9 mouse cellular contexts compared by ENCODE assay signal in the genomic region with DNA sequence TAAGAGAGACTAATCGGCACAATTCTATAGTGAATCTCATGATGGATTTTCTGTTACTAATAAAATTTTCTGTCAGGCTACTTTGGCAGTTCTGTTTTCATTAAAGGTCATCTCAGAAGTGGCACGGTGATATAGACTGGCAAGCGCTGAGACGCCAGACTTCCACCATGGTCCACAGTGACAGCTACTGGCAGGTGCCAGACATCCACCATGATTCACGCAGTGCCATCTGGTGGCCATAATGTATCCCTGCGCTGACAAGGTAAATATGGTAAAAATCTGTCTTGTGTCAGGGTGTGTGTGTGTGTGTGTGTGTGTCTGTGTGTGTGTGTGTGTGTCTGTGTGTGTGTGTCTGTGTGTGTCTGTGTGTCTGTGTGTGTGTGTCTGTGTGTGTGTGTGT.
DNase-seq lines count a peak whose midpoint lies in the region; ATAC-seq and TF ChIP-seq lines count a peak whose summit lies in the region.
"Had no signal": no experiment of that assay in that cellular context is flagged by ENCODE, and none has a peak within 500 bp of the region (broad histone marks: within the 10 kb centered on the region; RNA-seq: fewer than 3 reads in every experiment).

No protein-coding gene starts in this region.

- H3K27me3 ChIP-seq in MEL (ENCODE audit: control insufficient read depth in 1 of 2, insufficient read depth in 2 of 2, low read length in 2 of 2) = no peaks in the 10 kb centered on the region
- H3K27me3 ChIP-seq: limb, embryonic 15.5 days had no signal

- H3K9me3 ChIP-seq in MEL (replicated peaks; ENCODE audit: insufficient read depth, low read length) = no peaks in the 10 kb centered on the region
- H3K9me3 ChIP-seq: limb, embryonic 15.5 days had no signal

- TF ChIP-seq RAD21 in MEL (IDR thresholded peaks at IDR 0.05; ENCODE audit: low read depth, low read length) = peak; percentile 61

- TF ChIP-seq POLR2A in MEL (IDR thresholded peaks at IDR 0.05; ENCODE audit: control insufficient read depth in 1 of 2, insufficient read depth in 1 of 2, low read depth in 1 of 2, low read length in 2 of 2, poor library complexity in 1 of 2) = no peak

- no peaks in the 10 kb centered on the region for H3K4me1 ChIP-seq in MEL (ENCODE audit: control insufficient read depth in 1 of 2, insufficient read depth in 2 of 2, low read length in 2 of 2)
- H3K4me1 ChIP-seq: limb, embryonic 15.5 days had no signal

- H3K36me3 ChIP-seq in MEL (ENCODE audit: control insufficient read depth in 1 of 2, insufficient read depth in 2 of 2, low read length in 2 of 2) = no peaks in the 10 kb centered on the region
- H3K36me3 ChIP-seq: limb, embryonic 15.5 days had no signal

- H3K9ac ChIP-seq in MEL (ENCODE audit: control insufficient read depth, low read depth, low read length, poor library complexity, severe bottlenecking) = no peak overlapping the region
- H3K9ac ChIP-seq: limb, embryonic 15.5 days had no signal

- H3K4me3 ChIP-seq in MEL (ENCODE audit: control insufficient read depth in 1 of 2, insufficient read depth in 1 of 2, low read depth in 2 of 2, low read length in 2 of 2) = no peak overlapping the region
- H3K4me3 ChIP-seq: limb, embryonic 15.5 days had no signal

- peak; percentile 3 for DNase-seq in CD4-positive, CD25-positive, alpha-beta regulatory T cell, adult 2 months (ENCODE audit: low read depth, low spot score)
- peak; percentile 34 for DNase-seq in MEL (ENCODE audit: low read depth, low spot score)
- DNase-seq in cerebellum, adult 9-11 months = peak; percentile 11
- peak; percentile 10 to 31 for DNase-seq in frontal cortex, postnatal 14 days (ENCODE audit: low spot score in 2 of 2)
- peak; percentile 58 to 64 for DNase-seq in kidney, postnatal 25 days
- peak; percentile 40 for DNase-seq in lung, postnatal 14 days
- peak; percentile 62 to 74 for DNase-seq in right cerebral cortex, postnatal 10 days (ENCODE audit: low spot score in 2 of 2)

- TF ChIP-seq CTCF in MEL (IDR thresholded peaks at IDR 0.05 in 2 of 3, conservative IDR thresholded peaks at IDR 0.05 in 1 of 3; ENCODE audit: control insufficient read depth in 1 of 3, insufficient read depth in 1 of 3, low read depth in 2 of 3, low read length in 3 of 3, poor library complexity in 1 of 3, severe bottlenecking in 1 of 3) = peak; percentile 33 to 80 (median 73); a peak in 5 of 6 replicates

- no peak for ATAC-seq in CD4-positive, CD25-positive, alpha-beta regulatory T cell, adult 4 months

- no peak for TF ChIP-seq EP300 in MEL (IDR thresholded peaks at IDR 0.05; ENCODE audit: low read depth in 1 of 2, low read length in 2 of 2)

- H3K27ac ChIP-seq in MEL (ENCODE audit: control insufficient read depth, low read depth, low read length) = no peak overlapping the region
- H3K27ac ChIP-seq: limb, embryonic 15.5 days had no signal

- H3K79me2 ChIP-seq in MEL (ENCODE audit: control insufficient read depth, insufficient read depth, low read length, poor library complexity) = no peaks in the 10 kb centered on the region

TF ChIP-seq in MEL, 35 proteins besides CTCF, POLR2A, EP300 and RAD21:
- peak; percentile 80 for TF ChIP-seq SMC3 (IDR thresholded peaks at IDR 0.05; ENCODE audit: low read depth, low read length)
- TF ChIP-seq ZC3H11A (IDR thresholded peaks at IDR 0.05; ENCODE audit: low read depth, low read length) = peak; percentile 59
- TF ChIP-seq TAL1 (IDR thresholded peaks at IDR 0.05; ENCODE audit: low read length) = no peak

Comparison
In these comparisons a context has a peak if more than half of its experiments do, and no peak if none do; other contexts are left out.
1. DNase-seq: peak in every context shown above with its lines; median percentile 68 in right cerebral cortex, postnatal 10 days; 61 in kidney, postnatal 25 days; 40 in lung, postnatal 14 days; 34 in MEL; 20 in frontal cortex, postnatal 14 days; 11 in cerebellum, adult 9-11 months; 3 in CD4-positive, CD25-positive, alpha-beta regulatory T cell, adult 2 months.